Mouse (Mus musculus): ENCODE data around the gene Anxa3.

The Anxa3 gene

GRCm38 (mm10) chr5:96848386-96848785 is 55.2 kb downstream of the Anxa3 start:
- DNase-seq: no peak

- no peak for DNase-seq
Observed at GRCm38 (mm10) chr5:96849232-96849631, 56.1 kb downstream of the Anxa3 start.

GRCm38 (mm10) chr5:96853451-96853850 is 60.3 kb downstream of the Anxa3 start:
- DNase-seq: no peak

- DNase-seq: peak in 1 of 2 experiments; percentile 4
Observed at GRCm38 (mm10) chr5:96854350-96854749, 61.2 kb downstream of the Anxa3 start.

- DNase-seq: no peak
Observed at GRCm38 (mm10) chr5:96859938-96860337, 66.8 kb downstream of the Anxa3 start.

- no peak for DNase-seq
Observed at GRCm38 (mm10) chr5:96867171-96867570, 74.0 kb downstream of the Anxa3 start.

- peak; percentile 6 to 8 for DNase-seq
Observed at GRCm38 (mm10) chr5:96868893-96869292, 75.8 kb downstream of the Anxa3 start.

GRCm38 (mm10) chr5:96870996-96871395 is 77.9 kb downstream of the Anxa3 start:
- no peak for DNase-seq

GRCm38 (mm10) chr5:96878178-96878577 is 85.0 kb downstream of the Anxa3 start:
- peak; percentile 16 to 61 for DNase-seq

- DNase-seq: no peak
Observed at GRCm38 (mm10) chr5:96878851-96879540, 85.9 kb downstream of the Anxa3 start.

GRCm38 (mm10) chr5:96880231-96880630 is 87.1 kb downstream of the Anxa3 start:
- DNase-seq: peak in 1 of 2 experiments; percentile 7

- DNase-seq: no peak
Observed at GRCm38 (mm10) chr5:96881118-96881517, 88.0 kb downstream of the Anxa3 start.

GRCm38 (mm10) chr5:96881613-96882012 is 88.5 kb downstream of the Anxa3 start:
- no peak for DNase-seq

GRCm38 (mm10) chr5:96885202-96885601 is 92.1 kb downstream of the Anxa3 start:
- no peak for DNase-seq

GRCm38 (mm10) chr5:96888396-96888795 is 95.3 kb downstream of the Anxa3 start:
- no peak for DNase-seq

GRCm38 (mm10) chr5:96890367-96890766 is 97.2 kb downstream of the Anxa3 start:
- peak in 1 of 2 experiments; percentile 8 for DNase-seq

Measured in cerebellum, postnatal 14 days (tissue).